ENCODE assay signal across 21 mouse cellular contexts in the genomic region with DNA sequence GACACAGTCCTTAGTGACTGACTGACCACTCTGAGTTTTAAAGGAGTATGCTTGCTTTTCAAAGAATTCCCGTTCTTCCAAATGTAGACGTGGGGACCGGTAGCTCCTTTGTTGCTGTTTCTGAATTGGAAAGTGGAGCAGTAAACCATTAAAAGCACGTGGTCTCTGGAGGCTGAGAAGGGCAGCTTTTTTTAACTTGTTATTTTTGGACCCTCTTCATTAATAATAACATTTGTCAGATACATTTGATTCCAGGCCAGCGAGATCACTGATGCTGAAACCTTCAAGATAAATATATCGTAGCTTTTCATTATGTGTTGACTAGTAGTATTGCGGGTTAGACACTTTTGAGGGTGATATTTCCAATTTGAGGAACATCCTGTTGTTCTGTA. TPM values are rescaled to one million over a fixed set of nuclear protein-coding genes. Genes with fewer than 3 reads are reported as not detected.
DNase-seq lines count a peak whose midpoint lies in the region; ATAC-seq and TF ChIP-seq lines count a peak whose summit lies in the region.
"Had no signal": no experiment of that assay in that cellular context is flagged by ENCODE, and none has a peak within 500 bp of the region (broad histone marks: within the 10 kb centered on the region; RNA-seq: fewer than 3 reads in every experiment).

No protein-coding gene starts in this region.

- TF ChIP-seq POLR2A in kidney, adult 2 months (IDR thresholded peaks at IDR 0.05; ENCODE audit: low read depth, low read length), result no peak
- TF ChIP-seq POLR2A in olfactory bulb, adult 2 months (IDR thresholded peaks at IDR 0.05; ENCODE audit: insufficient read depth, low read depth, low read length), result no peak

- no peak overlapping the region for H3K4me3 ChIP-seq in heart, embryonic 12.5 days
- no peak overlapping the region for H3K4me3 ChIP-seq in kidney, adult 2 months (ENCODE audit: insufficient read depth, low read depth, low read length)
- no peak overlapping the region for H3K4me3 ChIP-seq in neural tube, embryonic 15.5 days (replicated peaks)
- H3K4me3 ChIP-seq in olfactory bulb, adult 2 months (ENCODE audit: insufficient read depth, low read depth, low read length), result no peak overlapping the region
- H3K4me3 ChIP-seq: forebrain, embryonic 13.5 days; intestine, embryonic 15.5 days; layer of hippocampus, adult 2 months; midbrain, embryonic 12.5 days had no signal

- no peak for TF ChIP-seq CTCF in kidney, adult 2 months (conservative IDR thresholded peaks at IDR 0.05; ENCODE audit: insufficient read depth, insufficient read length, low read depth, low read length)
- no peak for TF ChIP-seq CTCF in olfactory bulb, adult 2 months (IDR thresholded peaks at IDR 0.05; ENCODE audit: insufficient read depth, low read depth, low read length)

- 35% methylated on average over 7 of the region's 7 CpGs for WGBS in heart, embryonic 12.5 days
- 33% methylated on average over 7 of the region's 7 CpGs for WGBS in kidney, adult 2 months
- 76% methylated on average over 7 of the region's 7 CpGs for WGBS in neural tube, embryonic 15.5 days
- 19% methylated on average over 7 of the region's 7 CpGs for WGBS in olfactory bulb, adult 2 months

- no peak overlapping the region for H3K27ac ChIP-seq in heart, embryonic 12.5 days (ENCODE audit: poor library complexity, severe bottlenecking)
- H3K27ac ChIP-seq in kidney, adult 2 months (ENCODE audit: insufficient read depth, low read depth, low read length), result no peak overlapping the region
- 0 out of 2 replicates have a peak overlapping the region, but pooled peaks have one; percentile 14 for H3K27ac ChIP-seq in neural tube, embryonic 15.5 days (replicated peaks)
- H3K27ac ChIP-seq in olfactory bulb, adult 2 months (ENCODE audit: insufficient read depth, low read depth, low read length), result 0 out of 2 replicates have a peak overlapping the region, but pooled peaks have one; percentile 3
- H3K27ac ChIP-seq: forebrain, embryonic 13.5 days; intestine, embryonic 15.5 days; layer of hippocampus, adult 2 months; midbrain, embryonic 12.5 days had no signal

- peaks cover 48% of the 10 kb centered on the region for H3K4me1 ChIP-seq in heart, embryonic 12.5 days (replicated peaks)
- H3K4me1 ChIP-seq in kidney, adult 2 months (ENCODE audit: control insufficient read depth, insufficient read depth, low read length), result peaks cover 8% of the 10 kb centered on the region; the same call in 1 of the 2 replicates
- H3K4me1 ChIP-seq in neural tube, embryonic 15.5 days, result peaks cover 23% of the 10 kb centered on the region
- peaks cover 29% of the 10 kb centered on the region for H3K4me1 ChIP-seq in olfactory bulb, adult 2 months (ENCODE audit: control insufficient read depth, insufficient read depth, low read length)

- no peaks in the 10 kb centered on the region for H3K27me3 ChIP-seq in heart, embryonic 12.5 days (replicated peaks)
- H3K27me3 ChIP-seq in kidney, adult 2 months (replicated peaks; ENCODE audit: control insufficient read depth, insufficient read depth, low read length), result no peaks in the 10 kb centered on the region
- H3K27me3 ChIP-seq in neural tube, embryonic 15.5 days (replicated peaks), result no peaks in the 10 kb centered on the region
- H3K27me3 ChIP-seq: forebrain, embryonic 13.5 days; intestine, embryonic 15.5 days; midbrain, embryonic 12.5 days had no signal

- H3K4me2 ChIP-seq in heart, embryonic 12.5 days, result 0 out of 2 replicates have a peak overlapping the region, but pooled peaks have one; percentile 4
- no peak overlapping the region for H3K4me2 ChIP-seq in neural tube, embryonic 15.5 days
- H3K4me2 ChIP-seq: forebrain, embryonic 13.5 days; intestine, embryonic 15.5 days; midbrain, embryonic 12.5 days had no signal

- H3K9me3 ChIP-seq in heart, embryonic 12.5 days (replicated peaks), result peaks cover 7% of the 10 kb centered on the region; the same call in 1 of the 2 replicates
- no peaks in the 10 kb centered on the region for H3K9me3 ChIP-seq in neural tube, embryonic 15.5 days (replicated peaks)
- H3K9me3 ChIP-seq: intestine, embryonic 15.5 days; midbrain, embryonic 12.5 days had no signal

- no peak for DNase-seq in heart, adult 11 months
- peak; percentile 43 for DNase-seq in kidney, adult 2 months
- DNase-seq in kidney, postnatal 25 days, result no peak
- no peak for DNase-seq in neural tube, embryonic 10.5 days (ENCODE audit: extremely low spot score, low spot score)
- DNase-seq: adrenal gland, postnatal 36 days; cerebellum, adult 9-10 months; kidney, postnatal 14 days; layer of hippocampus, postnatal 36 days; lung, adult 18-20 months; retina, postnatal 1 day; right cerebral cortex, postnatal 25 days; spleen, adult 18-20 months; thymus, postnatal 14 days had no signal

- H3K36me3 ChIP-seq in heart, embryonic 12.5 days, result peaks cover 11% of the 10 kb centered on the region; the same call in 1 of the 2 replicates
- H3K36me3 ChIP-seq in kidney, adult 2 months (ENCODE audit: control insufficient read depth, insufficient read depth, low read length), result no peaks in the 10 kb centered on the region
- H3K36me3 ChIP-seq in neural tube, embryonic 15.5 days, result 0 out of 2 replicates have a peak, but pooled peaks cover 3% of the 10 kb centered on the region
- H3K36me3 ChIP-seq: intestine, embryonic 15.5 days had no signal

- no peak overlapping the region for H3K9ac ChIP-seq in heart, embryonic 12.5 days
- no peak overlapping the region for H3K9ac ChIP-seq in neural tube, embryonic 15.5 days (replicated peaks)
- H3K9ac ChIP-seq: forebrain, embryonic 13.5 days; intestine, embryonic 15.5 days; midbrain, embryonic 12.5 days had no signal

- no peak for ATAC-seq in heart, embryonic 12.5 days (ENCODE audit: insufficient number of reproducible peaks, low FRiP score)
- ATAC-seq in neural tube, embryonic 15.5 days (ENCODE audit: low FRiP score), result no peak
- ATAC-seq in inflammation-experienced regulatory T-cells, adult 6 months, result no peak
- ATAC-seq: forebrain, embryonic 13.5 days had no signal

RNA-seq across cellular contexts. Expression of a gene that starts 38.1 kb away (rescaled TPM):
- polyA plus RNA-seq in heart, embryonic 12.5 days (2016; fragmentation: Nextera tagmentation; extraction: Ambion mirVana), result 18.0 and 18.7 TPM in 2 replicates
- polyA plus RNA-seq in kidney, adult 2 months (2012; rRNA removed), result 10.6 and 12.9 TPM in 2 replicates
- 67.8 and 76.5 TPM in 2 replicates for polyA plus RNA-seq in neural tube, embryonic 15.5 days (2015; fragmentation: Nextera tagmentation; extraction: Ambion mirVana)
- polyA plus RNA-seq in olfactory bulb, adult 2 months (2012; ENCODE audit: insufficient read depth, insufficient read length, low replicate concordance, missing spikeins), result 322 TPM in 1 of 2 replicates, not detected in the other
- 100 to 1,000 TPM; 100 to 133 (median 132) TPM for polyA plus RNA-seq in inflammation-experienced regulatory T-cells, adult 6 months (2017; shearing (Covaris generic))

Comparison
In these comparisons a context has a peak if more than half of its experiments do, and no peak if none do; other contexts are left out.
1. H3K27ac ChIP-seq: peak in neural tube, embryonic 15.5 days (single experiment) and olfactory bulb, adult 2 months (single experiment); none in heart, embryonic 12.5 days (single experiment) and kidney, adult 2 months (single experiment).